Mouse (Mus musculus): ENCODE data around the gene Nat8f2. TPM values are rescaled to one million over a fixed set of nuclear protein-coding genes. Genes with fewer than 3 reads are reported as not detected.
"Not testable (repeated sequence)": the region's sequence is repeated elsewhere in the genome, so short reads cannot be mapped to it uniquely, and the experiment has no call there.

The Nat8f2 gene
- polyA plus RNA-seq, 1 experiment from 2014 or later: not detected

DNA sequence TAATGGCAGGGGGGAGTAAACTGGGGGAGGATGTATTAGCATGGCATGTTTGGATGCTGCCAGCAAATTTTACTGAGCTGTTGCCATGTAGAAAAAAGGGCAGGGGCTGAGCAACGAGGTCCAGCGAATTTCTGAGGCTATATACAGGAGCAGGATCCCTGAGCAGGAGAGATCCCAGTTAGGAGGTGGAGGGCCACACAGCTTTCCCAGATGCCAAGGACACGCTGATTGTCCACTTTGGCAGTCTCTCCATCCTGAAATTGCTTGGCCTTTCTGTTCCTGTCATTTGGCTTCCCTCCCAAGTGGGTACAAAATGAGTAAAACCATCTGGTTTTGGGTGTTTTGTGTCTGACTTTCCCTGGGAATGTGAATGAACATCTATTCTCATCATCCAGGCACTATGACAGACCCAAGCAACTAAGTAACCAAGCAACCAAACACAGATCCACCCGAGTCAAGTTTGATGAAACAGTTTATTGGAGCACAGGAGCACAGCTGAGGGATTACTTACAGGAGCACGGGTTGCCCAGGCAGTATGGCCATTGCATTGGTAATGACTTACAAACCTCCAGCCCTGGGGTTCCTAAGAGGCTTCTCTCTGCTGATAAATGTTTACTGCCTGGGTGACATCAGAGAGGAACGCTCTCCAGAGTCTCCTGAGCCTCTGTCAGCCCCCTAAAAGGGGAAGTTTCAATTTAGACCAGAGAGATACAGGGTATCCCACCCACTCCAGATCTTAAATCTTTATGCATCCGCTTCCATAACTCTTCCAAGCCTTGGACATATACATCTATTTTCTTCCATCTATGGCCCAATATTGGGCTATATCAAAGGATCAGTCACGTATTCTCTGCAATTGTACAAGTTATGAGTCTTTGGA, 29.9 kb upstream of the Nat8f2 start:
- H3K9me3 ChIP-seq; H3K36me3 ChIP-seq; H3K27me3 ChIP-seq; H3K4me1 ChIP-seq (replicated peaks); H3K4me2 ChIP-seq; H3K27ac ChIP-seq; H3K4me3 ChIP-seq; H3K9ac ChIP-seq; ATAC-seq (ENCODE audit: low FRiP score): not testable (repeated sequence)
- 80% methylated on average over 7 of the region's 8 CpGs for WGBS

DNA sequence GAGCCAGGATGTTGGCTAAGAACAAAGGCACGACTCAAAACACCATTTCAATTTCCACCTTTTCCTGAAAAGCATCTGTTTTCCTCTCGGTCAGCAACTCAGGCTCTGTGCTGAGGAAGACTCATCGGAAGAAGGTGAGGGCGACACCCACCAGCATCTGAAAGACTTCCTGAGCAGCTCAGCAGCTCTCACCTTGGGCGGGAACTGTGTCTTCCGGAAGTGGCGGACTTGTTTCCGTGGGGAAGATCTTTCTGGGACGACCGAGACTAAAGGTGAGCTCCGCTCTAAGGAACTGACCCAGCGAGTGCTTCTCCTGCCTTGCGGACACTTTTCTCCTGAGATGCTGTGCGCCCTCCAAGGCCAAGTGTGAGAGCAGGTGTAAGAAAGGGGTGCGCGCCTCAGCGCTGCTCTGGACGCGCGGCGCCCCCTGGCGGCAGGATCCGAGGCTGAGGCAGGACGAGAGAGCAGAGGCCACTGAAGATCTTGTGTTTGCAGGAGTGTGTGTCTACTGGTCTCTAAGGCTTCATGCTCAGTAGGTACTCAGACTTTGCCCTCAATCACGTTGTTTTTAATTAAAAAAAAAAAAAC, 26.2 kb upstream of the Nat8f2 start:
- H3K27ac ChIP-seq; H3K4me3 ChIP-seq; H3K9me3 ChIP-seq; H3K36me3 ChIP-seq; ATAC-seq (ENCODE audit: low FRiP score); H3K27me3 ChIP-seq; H3K4me2 ChIP-seq; H3K4me1 ChIP-seq (replicated peaks); H3K9ac ChIP-seq: not testable (repeated sequence)
- 76% methylated on average over 25 of the region's 25 CpGs for WGBS

DNA sequence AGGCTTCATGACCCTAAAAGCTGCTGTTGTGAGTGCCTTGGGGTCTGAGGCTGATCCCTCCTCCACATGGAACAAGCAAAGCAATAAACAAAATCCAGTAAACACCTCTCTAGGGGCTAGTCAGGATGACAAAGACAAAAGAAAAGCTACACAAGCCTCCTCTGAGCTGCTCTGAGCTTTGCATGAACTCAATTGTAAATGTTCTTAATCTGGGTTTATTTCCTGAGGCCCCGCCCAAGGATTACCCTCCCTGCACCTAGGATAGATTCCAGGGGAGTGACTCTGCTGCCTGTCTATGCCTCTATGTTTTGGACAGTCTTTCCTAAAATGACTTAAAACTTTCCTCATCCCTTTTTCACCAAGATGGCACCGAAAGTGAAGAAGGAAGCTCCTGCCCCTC, 20.0 kb upstream of the Nat8f2 start:
- H3K4me1 ChIP-seq (replicated peaks): no peaks in the 10 kb centered on the region
- H3K9ac ChIP-seq: no peak overlapping the region
- no peak overlapping the region for H3K4me3 ChIP-seq
- no peaks in the 10 kb centered on the region for H3K27me3 ChIP-seq
- no peak overlapping the region for H3K4me2 ChIP-seq
- H3K9me3 ChIP-seq: peaks cover 6% of the 10 kb centered on the region
- no peak overlapping the region for H3K27ac ChIP-seq
- no peaks in the 10 kb centered on the region for H3K36me3 ChIP-seq
- ATAC-seq (ENCODE audit: low FRiP score): no peak
- 83% methylated on average over 2 of the region's 2 CpGs for WGBS

DNA sequence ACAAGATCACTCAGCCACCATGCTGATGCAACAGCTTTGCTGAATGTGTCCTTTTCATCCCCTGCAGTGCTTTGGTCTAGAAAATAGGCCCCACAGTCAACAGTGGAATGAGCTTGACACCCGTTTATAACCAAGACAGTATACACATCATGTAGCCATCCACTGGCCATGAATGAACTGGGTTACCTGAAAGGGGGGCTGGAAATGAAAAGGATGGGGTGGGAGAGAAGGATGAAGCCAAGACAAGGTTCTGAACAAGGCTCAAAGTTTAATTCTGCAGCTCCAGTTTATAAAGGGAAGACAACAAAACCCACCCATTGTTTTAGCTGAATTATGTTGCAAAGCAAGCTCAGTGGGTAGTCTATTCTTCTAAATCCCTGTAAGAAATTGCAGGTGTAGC, 15.4 kb upstream of the Nat8f2 start:
- Histone ChIP-seq H3K27me3 (no peaks in the 10 kb centered on the region), H3K36me3 (no peaks in the 10 kb centered on the region), H3K9me3 (peaks cover 16% of the 10 kb centered on the region), H3K4me3 (no peak overlapping the region), H3K27ac (no peak overlapping the region), H3K9ac (no peak overlapping the region), H3K4me2 (no peak overlapping the region), H3K4me1 (replicated peaks) (no peaks in the 10 kb centered on the region)
- no peak for ATAC-seq (ENCODE audit: low FRiP score)
- 93% methylated on average over 1 of the region's 1 CpGs for WGBS

DNA sequence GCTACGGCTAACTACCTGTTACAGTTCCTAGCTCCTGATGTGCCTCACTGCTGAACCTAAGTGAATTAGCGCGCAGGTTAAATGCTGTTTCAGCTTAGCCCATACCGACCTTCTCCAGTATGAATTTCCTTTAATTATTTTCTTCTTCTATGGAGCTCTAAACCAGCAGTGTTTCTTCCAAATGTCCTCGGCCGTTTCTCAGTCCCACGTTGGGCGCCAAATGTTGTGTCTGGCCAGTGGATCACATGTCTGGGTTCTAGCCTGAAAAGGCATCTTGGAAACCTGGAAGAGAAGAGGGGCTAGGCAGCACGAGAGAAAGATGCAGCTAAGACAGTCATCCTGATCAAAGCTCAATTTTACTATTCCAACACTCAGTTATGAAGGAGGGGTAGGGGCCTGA, 14.3 kb upstream of the Nat8f2 start:
- not testable (repeated sequence) for H3K4me3 ChIP-seq; ATAC-seq (ENCODE audit: low FRiP score); H3K27ac ChIP-seq; H3K4me2 ChIP-seq; H3K27me3 ChIP-seq; H3K9ac ChIP-seq; H3K4me1 ChIP-seq (replicated peaks); H3K36me3 ChIP-seq
- WGBS: 95% methylated on average over 9 of the region's 9 CpGs
- peaks cover 16% of the 10 kb centered on the region for H3K9me3 ChIP-seq

DNA sequence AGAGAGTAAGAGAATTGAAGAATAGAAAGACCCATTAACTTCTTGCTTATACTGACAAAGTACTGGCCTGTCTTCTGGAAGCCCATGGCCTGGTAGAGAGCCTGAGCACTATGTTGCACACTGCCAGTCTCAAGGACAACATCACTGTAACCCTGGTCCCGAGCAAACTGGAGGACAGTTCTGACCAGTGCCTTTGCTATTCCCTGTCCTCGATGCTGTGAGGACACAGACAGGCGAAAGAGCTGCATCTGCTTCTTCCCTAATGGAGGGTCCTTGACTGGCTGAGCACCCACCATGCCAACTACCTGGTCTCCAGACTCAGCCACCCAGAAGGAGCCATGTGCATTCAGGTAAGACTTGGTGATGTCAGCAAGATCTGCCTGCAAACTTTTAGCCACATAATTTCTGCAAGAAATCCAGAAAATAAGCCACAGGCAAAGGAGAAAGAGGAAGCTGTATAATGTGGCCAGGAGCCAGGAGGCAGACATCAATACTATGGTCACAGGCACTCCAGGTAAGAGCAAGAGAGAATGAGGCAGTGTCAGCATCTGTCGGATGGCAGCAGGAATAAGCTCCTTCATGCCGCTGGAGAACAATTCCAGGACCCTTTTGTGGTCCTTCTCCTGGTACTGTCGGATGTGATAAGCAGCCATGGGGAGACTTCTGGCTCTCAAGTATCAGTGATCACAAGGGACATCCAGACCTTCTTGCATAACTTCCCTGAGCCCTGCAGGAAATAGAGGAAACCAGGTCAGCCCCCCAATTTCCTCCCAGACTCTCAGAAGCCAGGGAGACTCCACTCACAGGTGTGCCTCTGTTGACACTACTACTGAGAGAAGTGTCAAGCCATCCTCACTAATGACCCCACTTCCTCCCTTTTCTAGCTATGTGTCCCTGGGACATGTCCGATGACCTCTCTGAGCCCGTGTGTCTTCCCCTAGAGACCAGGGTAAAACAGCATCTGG, 950 bp downstream of the Nat8f2 start:
- H3K9ac ChIP-seq: no peak overlapping the region
- 89% methylated on average over 8 of the region's 8 CpGs for WGBS
- no peaks in the 10 kb centered on the region for H3K27me3 ChIP-seq
- ATAC-seq (ENCODE audit: low FRiP score): no peak
- H3K4me1 ChIP-seq (replicated peaks): no peaks in the 10 kb centered on the region
- H3K27ac ChIP-seq: no peak overlapping the region
- no peaks in the 10 kb centered on the region for H3K36me3 ChIP-seq
- H3K4me2 ChIP-seq: no peak overlapping the region
- H3K9me3 ChIP-seq: no peaks in the 10 kb centered on the region
- H3K4me3 ChIP-seq: no peak overlapping the region

DNA sequence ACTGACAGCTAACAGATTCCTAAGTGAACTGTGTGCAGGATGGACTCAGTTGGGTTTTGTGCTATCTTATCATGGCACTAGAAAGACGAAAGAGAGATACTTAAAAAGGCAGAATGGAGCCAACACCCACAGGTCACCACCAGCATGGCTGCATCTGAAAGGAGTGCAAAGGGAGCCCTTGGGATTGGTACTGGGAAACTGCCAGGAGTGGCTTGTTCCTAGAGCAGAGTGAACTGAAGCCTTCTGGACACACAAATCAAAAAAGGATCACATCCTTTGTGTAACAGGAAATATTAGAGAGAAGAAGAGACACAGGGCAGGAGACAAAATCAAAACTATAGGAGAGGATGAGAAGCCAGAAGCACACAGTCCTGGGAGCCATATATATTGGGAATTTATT, 2.0 kb downstream of the Nat8f2 start:
- H3K9me3 ChIP-seq; H3K27ac ChIP-seq; H3K4me2 ChIP-seq; H3K4me3 ChIP-seq; H3K36me3 ChIP-seq; H3K9ac ChIP-seq; H3K4me1 ChIP-seq (replicated peaks); H3K27me3 ChIP-seq; ATAC-seq (ENCODE audit: low FRiP score): not testable (repeated sequence)
- 56% methylated on average over 1 of the region's 1 CpGs for WGBS

DNA sequence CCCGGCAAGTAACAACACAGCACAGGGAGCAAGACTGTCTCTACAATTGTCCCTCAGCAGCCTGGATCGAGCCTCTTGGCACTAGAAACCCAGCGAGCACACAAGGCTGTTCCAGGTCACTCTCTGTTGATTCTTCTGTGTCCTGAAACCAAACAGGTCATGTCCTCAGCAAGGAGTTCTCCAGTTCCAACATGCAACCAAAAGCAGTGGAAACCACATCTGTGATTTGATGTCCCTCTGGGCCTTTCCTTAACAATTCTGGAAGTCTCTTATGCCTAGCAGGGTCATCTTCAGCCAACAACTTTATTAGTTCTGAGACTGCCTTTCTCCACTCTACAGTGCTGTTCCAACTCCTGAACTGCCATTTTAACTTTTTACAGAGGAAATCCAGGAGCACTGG, 2.8 kb downstream of the Nat8f2 start:
- H3K36me3 ChIP-seq; H3K9me3 ChIP-seq; H3K4me1 ChIP-seq (replicated peaks); ATAC-seq (ENCODE audit: low FRiP score); H3K9ac ChIP-seq; H3K4me3 ChIP-seq; H3K27ac ChIP-seq; H3K27me3 ChIP-seq; H3K4me2 ChIP-seq: not testable (repeated sequence)
- WGBS: 80% methylated on average over 3 of the region's 3 CpGs

DNA sequence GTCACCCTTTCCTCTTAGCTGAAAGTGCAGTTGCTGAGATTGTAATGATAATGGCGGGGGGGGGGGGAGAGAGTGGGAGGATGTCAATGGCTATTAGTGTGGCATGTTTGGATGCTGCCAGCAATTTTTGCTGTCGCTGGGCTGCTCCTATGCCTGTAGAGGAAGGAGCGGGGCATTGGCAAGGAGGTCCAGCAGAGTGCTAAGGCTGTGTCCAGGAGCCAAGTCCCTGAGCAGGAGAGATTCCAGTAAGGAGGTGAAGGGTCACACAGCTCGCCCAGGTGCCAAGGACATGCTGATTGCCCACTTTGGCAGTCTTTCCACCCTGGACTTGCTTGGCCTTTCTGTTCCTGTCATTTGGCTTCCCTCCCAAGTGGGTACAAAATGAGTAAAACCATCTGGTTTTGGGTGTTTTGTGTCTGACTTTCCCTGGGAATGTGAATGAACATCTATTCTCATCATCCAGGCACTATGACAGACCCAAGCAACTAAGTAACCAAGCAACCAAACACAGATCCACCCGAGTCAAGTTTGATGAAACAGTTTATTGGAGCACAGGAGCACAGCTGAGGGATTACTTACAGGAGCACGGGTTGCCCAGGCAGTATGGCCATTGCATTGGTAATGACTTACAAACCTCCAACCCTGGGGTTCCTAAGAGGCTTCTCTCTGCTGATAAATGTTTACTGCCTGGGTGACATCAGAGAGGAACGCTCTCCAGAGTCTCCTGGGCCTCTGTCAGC, 3.9 kb downstream of the Nat8f2 start:
- WGBS: 66% methylated on average over 6 of the region's 7 CpGs
- H3K36me3 ChIP-seq; H3K27me3 ChIP-seq; H3K4me3 ChIP-seq; H3K4me2 ChIP-seq; ATAC-seq (ENCODE audit: low FRiP score); H3K9me3 ChIP-seq; H3K4me1 ChIP-seq (replicated peaks); H3K9ac ChIP-seq; H3K27ac ChIP-seq: not testable (repeated sequence)

DNA sequence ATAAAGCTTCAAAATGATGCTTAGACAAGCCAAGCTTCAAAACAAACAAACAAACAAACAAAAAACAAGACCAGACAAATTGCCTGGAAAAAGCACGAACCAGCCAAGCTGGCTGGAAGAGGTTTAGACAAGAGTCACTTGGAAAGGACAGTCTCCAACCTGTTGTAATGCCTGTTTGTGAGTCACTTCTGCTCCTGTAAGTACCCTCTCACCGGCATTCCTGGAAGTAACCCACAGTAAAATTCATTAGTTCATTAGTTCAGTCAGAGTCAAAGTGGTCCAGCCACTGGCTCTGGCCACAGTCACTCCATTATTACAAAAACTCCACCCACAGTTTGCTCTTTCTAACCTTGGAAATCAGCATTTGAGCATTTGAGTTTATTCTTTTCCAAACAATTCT, 5.1 kb downstream of the Nat8f2 start:
- H3K4me1 ChIP-seq (replicated peaks): no peaks in the 10 kb centered on the region
- no peak for ATAC-seq (ENCODE audit: low FRiP score)
- no peak overlapping the region for H3K9ac ChIP-seq
- H3K4me3 ChIP-seq: no peak overlapping the region
- H3K36me3 ChIP-seq: no peaks in the 10 kb centered on the region
- H3K4me2 ChIP-seq: no peak overlapping the region
- no peak overlapping the region for H3K27ac ChIP-seq
- 90% methylated on average over 2 of the region's 2 CpGs for WGBS
- H3K9me3 ChIP-seq: no peaks in the 10 kb centered on the region
- no peaks in the 10 kb centered on the region for H3K27me3 ChIP-seq

DNA sequence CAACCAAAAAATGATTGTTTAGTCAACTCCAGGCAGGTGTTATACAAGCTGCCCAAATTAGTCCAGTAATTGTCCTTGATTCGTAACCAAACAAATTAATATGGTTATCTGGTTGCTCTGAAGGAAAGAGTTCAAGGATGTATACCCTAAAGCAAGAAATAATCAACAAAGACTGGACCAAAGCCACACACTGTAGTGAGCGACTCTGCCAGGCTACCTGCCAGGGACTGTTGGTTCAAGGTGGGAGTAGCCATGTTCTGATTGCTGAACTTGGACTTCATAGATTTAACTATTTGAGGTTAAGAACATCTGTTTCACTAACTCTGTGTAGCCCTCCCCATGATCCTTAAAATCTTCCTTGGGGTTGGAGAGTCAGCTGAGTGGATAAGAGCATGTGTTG, 5.8 kb downstream of the Nat8f2 start:
- no peak overlapping the region for H3K4me3 ChIP-seq

DNA sequence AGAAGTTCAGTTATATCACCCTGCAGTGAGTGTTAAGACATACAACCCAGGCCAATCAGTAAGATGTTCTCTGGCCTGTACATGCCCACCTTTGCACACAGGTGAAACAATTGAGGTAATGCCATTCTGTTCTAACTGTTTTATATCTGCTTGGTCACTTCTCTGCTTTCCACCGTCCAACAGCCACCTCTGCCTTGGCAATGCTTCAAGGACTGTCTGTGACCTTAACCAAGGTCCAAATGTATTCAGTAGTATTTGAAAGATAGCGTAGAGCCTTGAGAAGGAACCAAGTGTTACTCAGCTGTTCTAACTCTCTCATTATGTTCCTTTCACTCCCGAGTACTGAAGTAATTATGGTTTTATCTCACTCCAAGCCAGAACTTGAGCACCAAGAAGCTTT, 6.4 kb downstream of the Nat8f2 start:
- no peak overlapping the region for H3K4me3 ChIP-seq
- H3K4me1 ChIP-seq (replicated peaks): no peaks in the 10 kb centered on the region
- H3K4me2 ChIP-seq: no peak overlapping the region
- H3K9me3 ChIP-seq: no peaks in the 10 kb centered on the region
- no peaks in the 10 kb centered on the region for H3K36me3 ChIP-seq
- no peak for ATAC-seq (ENCODE audit: low FRiP score)
- 82% methylated on average over 3 of the region's 3 CpGs for WGBS
- no peak overlapping the region for H3K27ac ChIP-seq
- H3K9ac ChIP-seq: no peak overlapping the region
- H3K27me3 ChIP-seq: no peaks in the 10 kb centered on the region

More for the DNA sequence above, 5.8 kb downstream of the Nat8f2 start:
- H3K9me3 ChIP-seq: no peaks in the 10 kb centered on the region
- H3K9ac ChIP-seq: no peak overlapping the region
- no peaks in the 10 kb centered on the region for H3K36me3 ChIP-seq
- 86% methylated on average over 2 of the region's 2 CpGs for WGBS
- H3K4me1 ChIP-seq (replicated peaks): no peaks in the 10 kb centered on the region
- ATAC-seq (ENCODE audit: low FRiP score): no peak
- H3K27me3 ChIP-seq: no peaks in the 10 kb centered on the region
- no peak overlapping the region for H3K27ac ChIP-seq
- no peak overlapping the region for H3K4me2 ChIP-seq

All from hindbrain, embryonic 13.5 days (tissue).